In genomic region chr2:84756245-84756644, GRCm38 (mm10) we compare ENCODE assay signal across 23 mouse cellular contexts. TPM values are rescaled to one million over a fixed set of nuclear protein-coding genes. Genes with fewer than 3 reads are reported as not detected.
DNase-seq lines count a peak whose midpoint lies in the region; ATAC-seq lines count a peak whose summit lies in the region.
"Had no signal": no experiment of that assay in that cellular context is flagged by ENCODE, and none has a peak within 500 bp of the region (broad histone marks: within the 10 kb centered on the region; RNA-seq: fewer than 3 reads in every experiment).

No protein-coding gene starts in this region.

- no peaks in the 10 kb centered on the region for H3K9me3 ChIP-seq in kidney, embryonic 15.5 days (replicated peaks)
- no peaks in the 10 kb centered on the region for H3K9me3 ChIP-seq in forebrain, embryonic 11.5 days (ENCODE audit: control insufficient read depth, low read length)

- no peak overlapping the region for H3K4me3 ChIP-seq in kidney, embryonic 15.5 days (replicated peaks)
- no peak overlapping the region for H3K4me3 ChIP-seq in forebrain, embryonic 11.5 days (ENCODE audit: low read depth, low read length)
- H3K4me3 ChIP-seq: layer of hippocampus, adult 2 months had no signal

- DNase-seq in kidney, adult 8-10 months = peak; percentile 76 to 80
- peak; percentile 34 for DNase-seq in lung, postnatal 36 days
- DNase-seq in lung, postnatal 25 days (ENCODE audit: low spot score) = no peak
- DNase-seq in kidney, postnatal 36 days = peak; percentile 62 to 81
- no peak for DNase-seq in thymus, postnatal 4 days
- DNase-seq in forebrain, embryonic 11.5 days (ENCODE audit: low spot score) = no peak
- DNase-seq: adrenal gland, postnatal 14 days; cerebellum, adult 11 months; cerebellum, adult 9-10 months; cerebellum, postnatal 36 days; gastrocnemius, postnatal 14 days; heart, postnatal 14 days; left cerebral cortex, postnatal 4 days; lung, embryonic 14.5 days; lung, postnatal 14 days; thymus, postnatal 14 days had no signal

- H3K27ac ChIP-seq in kidney, embryonic 15.5 days = no peak overlapping the region
- no peak overlapping the region for H3K27ac ChIP-seq in forebrain, embryonic 11.5 days (ENCODE audit: low read depth, low read length)
- H3K27ac ChIP-seq: layer of hippocampus, adult 2 months had no signal

- no peaks in the 10 kb centered on the region for H3K36me3 ChIP-seq in kidney, embryonic 15.5 days
- H3K36me3 ChIP-seq in forebrain, embryonic 11.5 days (ENCODE audit: control insufficient read depth, insufficient read depth, low read length) = no peaks in the 10 kb centered on the region

- no peaks in the 10 kb centered on the region for H3K27me3 ChIP-seq in kidney, embryonic 15.5 days
- no peaks in the 10 kb centered on the region for H3K27me3 ChIP-seq in forebrain, embryonic 11.5 days (ENCODE audit: control insufficient read depth, insufficient read depth, low read length)

- no peak overlapping the region for H3K4me2 ChIP-seq in kidney, embryonic 15.5 days
- H3K4me2 ChIP-seq in forebrain, embryonic 11.5 days (ENCODE audit: low read depth, low read length, severe bottlenecking) = no peak overlapping the region
- H3K4me2 ChIP-seq: lung, embryonic 14.5 days; midbrain, embryonic 11.5 days had no signal

- H3K4me1 ChIP-seq in kidney, embryonic 15.5 days = no peaks in the 10 kb centered on the region
- H3K4me1 ChIP-seq in forebrain, embryonic 11.5 days (replicated peaks; ENCODE audit: control insufficient read depth, insufficient read depth, low read length) = no peaks in the 10 kb centered on the region

- 76% methylated on average over 5 of the region's 5 CpGs for WGBS in kidney, embryonic 15.5 days
- 88% methylated on average over 5 of the region's 5 CpGs for WGBS in forebrain, embryonic 11.5 days

- no peak for ATAC-seq in kidney, embryonic 15.5 days (replicated peaks; ENCODE audit: low FRiP score)
- ATAC-seq in forebrain, embryonic 11.5 days (replicated peaks; ENCODE audit: low FRiP score) = no peak
- ATAC-seq: CD4-positive, CD25-positive, alpha-beta regulatory T cell, adult 4 months; forebrain, embryonic 14.5 days; hindbrain, embryonic 16.5 days; midbrain, embryonic 16.5 days had no signal

- no peak overlapping the region for H3K9ac ChIP-seq in kidney, embryonic 15.5 days
- H3K9ac ChIP-seq in forebrain, embryonic 11.5 days (ENCODE audit: low read length) = no peak overlapping the region
- H3K9ac ChIP-seq: lung, embryonic 14.5 days had no signal

RNA-seq across cellular contexts. Expression of gene Gm19426, which starts 12.8 kb away (rescaled TPM):
- 13.2 and 13.7 TPM in 2 replicates for polyA plus RNA-seq in kidney, embryonic 15.5 days (2015; fragmentation: Nextera tagmentation; extraction: Ambion mirVana)
- polyA plus RNA-seq in forebrain, embryonic 11.5 days (2014; fragmentation: Nextera tagmentation; extraction: Ambion mirVana) = 3.7 and 4.3 TPM in 2 replicates
- polyA plus RNA-seq: CD4-positive, CD25-positive, alpha-beta regulatory T cell, adult 4 months had no signal

RNA-seq across cellular contexts. Expression of gene Serping1, which starts 19.0 kb away (rescaled TPM):
- polyA plus RNA-seq in kidney, embryonic 15.5 days (2015; fragmentation: Nextera tagmentation; extraction: Ambion mirVana) = 86.7 and 109 TPM in 2 replicates
- polyA plus RNA-seq in forebrain, embryonic 11.5 days (2014; fragmentation: Nextera tagmentation; extraction: Ambion mirVana) = 30.4 and 35.7 TPM in 2 replicates
- polyA plus RNA-seq: CD4-positive, CD25-positive, alpha-beta regulatory T cell, adult 4 months had no signal

RNA-seq across cellular contexts. Expression of gene Ypel4, which starts 22.4 kb away (rescaled TPM):
- polyA plus RNA-seq in kidney, embryonic 15.5 days (2015; fragmentation: Nextera tagmentation; extraction: Ambion mirVana) = 8.7 and 9.4 TPM in 2 replicates
- 12.7 and 13.2 TPM in 2 replicates for polyA plus RNA-seq in forebrain, embryonic 11.5 days (2014; fragmentation: Nextera tagmentation; extraction: Ambion mirVana)

RNA-seq across cellular contexts. Expression of gene Clp1, which starts 29.1 kb away (rescaled TPM):
- 29.1 and 31.6 TPM in 2 replicates for polyA plus RNA-seq in kidney, embryonic 15.5 days (2015; fragmentation: Nextera tagmentation; extraction: Ambion mirVana)
- 44.5 and 45.1 TPM in 2 replicates for polyA plus RNA-seq in forebrain, embryonic 11.5 days (2014; fragmentation: Nextera tagmentation; extraction: Ambion mirVana)

RNA-seq across cellular contexts. Expression of gene Zdhhc5, which starts 41.3 kb away (rescaled TPM):
- polyA plus RNA-seq in kidney, embryonic 15.5 days (2015; fragmentation: Nextera tagmentation; extraction: Ambion mirVana) = 29.8 and 30.2 TPM in 2 replicates
- polyA plus RNA-seq in forebrain, embryonic 11.5 days (2014; fragmentation: Nextera tagmentation; extraction: Ambion mirVana) = 27.7 and 28.4 TPM in 2 replicates

Comparison
In these comparisons a context has a peak if more than half of its experiments do, and no peak if none do; other contexts are left out.
1. DNase-seq: peak in kidney, adult 8-10 months (2 of 2), lung, postnatal 36 days (single experiment) and kidney, postnatal 36 days (2 of 2); none in lung, postnatal 25 days (single experiment), thymus, postnatal 4 days (single experiment) and forebrain, embryonic 11.5 days (single experiment).